In the genomic region with DNA sequence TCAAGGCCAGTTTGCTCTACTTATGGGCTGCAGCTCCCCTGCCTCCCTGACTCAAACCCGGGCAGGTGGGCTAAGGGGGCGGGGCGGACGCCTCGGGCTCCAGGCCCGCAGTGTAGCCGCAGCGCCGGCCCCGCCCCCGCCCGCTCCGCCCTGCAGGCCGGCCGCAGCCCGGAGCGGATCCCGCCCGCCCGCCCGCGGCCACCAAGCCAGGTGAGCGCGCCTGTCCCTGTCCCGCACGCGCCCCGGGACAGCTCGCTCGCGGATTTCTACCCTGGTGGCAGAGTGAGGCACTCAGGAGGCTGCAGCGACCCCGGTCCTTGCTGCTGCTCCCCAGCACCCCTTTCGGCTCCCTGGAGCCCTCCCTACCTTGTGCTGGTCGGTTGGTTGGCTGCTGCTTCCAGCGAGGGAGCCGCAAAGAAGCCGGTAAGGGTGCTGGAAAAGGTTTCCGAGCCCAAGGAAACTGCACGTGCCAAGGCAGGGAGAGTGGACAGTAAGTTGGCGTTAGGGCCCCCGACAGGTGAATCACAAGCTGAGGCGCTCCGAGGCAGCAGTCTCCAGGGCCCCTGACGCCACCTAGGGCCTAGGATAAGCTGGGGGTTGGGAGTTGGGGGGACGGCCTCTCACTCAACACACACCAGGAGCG, we compare ENCODE assay signal across 8 mouse cellular contexts. TPM values are rescaled to one million over a fixed set of nuclear protein-coding genes. Genes with fewer than 3 reads are reported as not detected.
DNase-seq lines count a peak whose midpoint lies in the region; ATAC-seq and TF ChIP-seq lines count a peak whose summit lies in the region.

A gene (plus strand): TSS at position 143 of the 643 bp plus-strand sequence.

- TF ChIP-seq EP300 in MEL (IDR thresholded peaks at IDR 0.05; ENCODE audit: low read depth in 1 of 2, low read length in 2 of 2): no peak

- TF ChIP-seq RAD21 in MEL (IDR thresholded peaks at IDR 0.05; ENCODE audit: low read depth, low read length): no peak

- no peak for TF ChIP-seq POLR2A in MEL (IDR thresholded peaks at IDR 0.05; ENCODE audit: control insufficient read depth in 1 of 2, insufficient read depth in 1 of 2, low read depth in 1 of 2, low read length in 2 of 2, poor library complexity in 1 of 2)

- no peaks in the 10 kb centered on the region for H3K27me3 ChIP-seq in MEL (ENCODE audit: control insufficient read depth in 1 of 2, insufficient read depth in 2 of 2, low read length in 2 of 2)
- peaks cover 23% of the 10 kb centered on the region for H3K27me3 ChIP-seq in hindbrain, embryonic 10.5 days (ENCODE audit: insufficient read depth, poor library complexity, severe bottlenecking)
- peaks cover 10% of the 10 kb centered on the region for H3K27me3 ChIP-seq in limb, embryonic 11.5 days (ENCODE audit: control insufficient read depth, insufficient read depth, low read length)
- H3K27me3 ChIP-seq in midbrain, embryonic 16.5 days (ENCODE audit: control insufficient read depth, insufficient read depth, low read depth, low read length): peaks cover 3% of the 10 kb centered on the region

- peak; percentile 83 for ATAC-seq in limb, embryonic 11.5 days (ENCODE audit: insufficient number of reproducible peaks, low FRiP score, low TSS enrichment, low read depth)
- peak; percentile 43 for ATAC-seq in midbrain, embryonic 16.5 days

- no peak within 1 kb of the TSS for H3K27ac ChIP-seq in MEL (ENCODE audit: control insufficient read depth, low read depth, low read length)
- H3K27ac ChIP-seq in hindbrain, embryonic 10.5 days: no peak within 1 kb of the TSS
- no peak within 1 kb of the TSS for H3K27ac ChIP-seq in limb, embryonic 11.5 days (replicated peaks; ENCODE audit: low read depth, low read length)
- no peak within 1 kb of the TSS for H3K27ac ChIP-seq in midbrain, embryonic 16.5 days (ENCODE audit: low read length)

- H3K36me3 ChIP-seq in MEL (ENCODE audit: control insufficient read depth in 1 of 2, insufficient read depth in 2 of 2, low read length in 2 of 2): peaks cover 3 to 4% of the 10 kb centered on the region in 2 experiments; a peak in 2 of 4 replicates
- peaks cover 34% of the 10 kb centered on the region for H3K36me3 ChIP-seq in hindbrain, embryonic 10.5 days
- peaks cover 8% of the 10 kb centered on the region; the same call in 1 of the 2 replicates for H3K36me3 ChIP-seq in limb, embryonic 11.5 days (ENCODE audit: control insufficient read depth, insufficient read depth, low read length)
- peaks cover 8% of the 10 kb centered on the region for H3K36me3 ChIP-seq in midbrain, embryonic 16.5 days (ENCODE audit: control insufficient read depth, insufficient read depth, low read length)

- under 1% methylated on average over 47 of the region's 47 CpGs for WGBS in hindbrain, embryonic 10.5 days
- WGBS in limb, embryonic 11.5 days: under 1% methylated on average over 40 of the region's 47 CpGs
- under 1% methylated on average over 39 of the region's 47 CpGs for WGBS in midbrain, embryonic 16.5 days

- peak within 1 kb of the TSS; percentile 50 for H3K4me3 ChIP-seq in MEL (ENCODE audit: control insufficient read depth in 1 of 2, insufficient read depth in 1 of 2, low read depth in 2 of 2, low read length in 2 of 2)
- H3K4me3 ChIP-seq in hindbrain, embryonic 10.5 days: peak within 1 kb of the TSS; percentile 58
- peak within 1 kb of the TSS; percentile 38 for H3K4me3 ChIP-seq in limb, embryonic 11.5 days (ENCODE audit: low read depth, low read length)
- H3K4me3 ChIP-seq in midbrain, embryonic 16.5 days (ENCODE audit: low read depth, low read length): peak within 1 kb of the TSS; percentile 46

- peak within 1 kb of the TSS; percentile 50 for H3K9ac ChIP-seq in MEL (ENCODE audit: control insufficient read depth, low read depth, low read length, poor library complexity, severe bottlenecking)
- peak within 1 kb of the TSS; percentile 41; the same call in 1 of the 2 replicates for H3K9ac ChIP-seq in limb, embryonic 11.5 days (ENCODE audit: low read length)
- H3K9ac ChIP-seq in midbrain, embryonic 16.5 days (ENCODE audit: low read depth, low read length): peak within 1 kb of the TSS; percentile 74

- TF ChIP-seq CTCF in MEL (IDR thresholded peaks at IDR 0.05 in 2 of 3, conservative IDR thresholded peaks at IDR 0.05 in 1 of 3; ENCODE audit: control insufficient read depth in 1 of 3, insufficient read depth in 1 of 3, low read depth in 2 of 3, low read length in 3 of 3, poor library complexity in 1 of 3, severe bottlenecking in 1 of 3): no peak

- DNase-seq in adrenal gland, adult (ENCODE audit: inconsistent age in 2 of 2, low spot score in 1 of 2): peak; percentile 50 to 72
- no peak for DNase-seq in adrenal gland, postnatal 4 days (ENCODE audit: low spot score in 2 of 2)
- DNase-seq in MEL (ENCODE audit: low read depth, low spot score): peak; percentile 27
- DNase-seq in embryo, embryonic 10 days (ENCODE audit: low spot score): peak; percentile 17
- peak; percentile 19 for DNase-seq in hindbrain, embryonic 10.5 days (ENCODE audit: low spot score)
- DNase-seq in limb, embryonic 11.5 days (ENCODE audit: low spot score): peak; percentile 44
- DNase-seq in right cerebral cortex, adult 2 months (ENCODE audit: low spot score in 2 of 2): no peak

- no peaks in the 10 kb centered on the region for H3K79me2 ChIP-seq in MEL (ENCODE audit: control insufficient read depth, insufficient read depth, low read length, poor library complexity)

- no peaks in the 10 kb centered on the region for H3K9me3 ChIP-seq in MEL (replicated peaks; ENCODE audit: insufficient read depth, low read length)
- no peaks in the 10 kb centered on the region for H3K9me3 ChIP-seq in hindbrain, embryonic 10.5 days
- H3K9me3 ChIP-seq in limb, embryonic 11.5 days (ENCODE audit: control insufficient read depth, low read length): no peaks in the 10 kb centered on the region
- H3K9me3 ChIP-seq in midbrain, embryonic 16.5 days (replicated peaks; ENCODE audit: control insufficient read depth, low read length, poor library complexity, severe bottlenecking): no peaks in the 10 kb centered on the region

- H3K4me1 ChIP-seq in MEL (ENCODE audit: control insufficient read depth in 1 of 2, insufficient read depth in 2 of 2, low read length in 2 of 2): peaks cover 5 to 12% of the 10 kb centered on the region in 2 experiments
- peaks cover 13% of the 10 kb centered on the region for H3K4me1 ChIP-seq in hindbrain, embryonic 10.5 days (replicated peaks)
- H3K4me1 ChIP-seq in limb, embryonic 11.5 days (ENCODE audit: control insufficient read depth, insufficient read depth, low read length): no peaks in the 10 kb centered on the region
- peaks cover 9% of the 10 kb centered on the region; the same call in 1 of the 2 replicates for H3K4me1 ChIP-seq in midbrain, embryonic 16.5 days (ENCODE audit: control insufficient read depth, insufficient read depth, low read length)

- H3K4me2 ChIP-seq in limb, embryonic 11.5 days (ENCODE audit: low read depth, severe bottlenecking): peak within 1 kb of the TSS; percentile 92
- H3K4me2 ChIP-seq in midbrain, embryonic 16.5 days (ENCODE audit: low read length): peak within 1 kb of the TSS; percentile 94

TF ChIP-seq in MEL, 35 proteins besides CTCF, POLR2A, EP300 and RAD21:
- no peak for TF ChIP-seq NELFE (IDR thresholded peaks at IDR 0.05; ENCODE audit: low read depth, low read length)
- no peak for TF ChIP-seq GATA1 (IDR thresholded peaks at IDR 0.05; ENCODE audit: low read depth, low read length)
- no peak for TF ChIP-seq SMC3 (IDR thresholded peaks at IDR 0.05; ENCODE audit: low read depth, low read length)
- TF ChIP-seq UBTF (IDR thresholded peaks at IDR 0.05; ENCODE audit: borderline replicate concordance, insufficient read depth, low read depth, low read length): no peak
- no peak for TF ChIP-seq GABPA (IDR thresholded peaks at IDR 0.05; ENCODE audit: low read depth, low read length)
- TF ChIP-seq MAX (IDR thresholded peaks at IDR 0.05; ENCODE audit: low read length): no peak
- TF ChIP-seq SIN3A (IDR thresholded peaks at IDR 0.05; ENCODE audit: low read length): no peak
- TF ChIP-seq BHLHE40 (IDR thresholded peaks at IDR 0.05; ENCODE audit: borderline replicate concordance, low read depth, low read length): no peak
- no peak for TF ChIP-seq NRF1 (IDR thresholded peaks at IDR 0.05; ENCODE audit: insufficient read depth, low read depth, low read length, poor library complexity, severe bottlenecking)
- no peak for TF ChIP-seq MYC (IDR thresholded peaks at IDR 0.05; ENCODE audit: low read depth, low read length)
- no peak for TF ChIP-seq ZNF384 (IDR thresholded peaks at IDR 0.05; ENCODE audit: low read depth, low read length)
- no peak for TF ChIP-seq ZKSCAN1 (IDR thresholded peaks at IDR 0.05; ENCODE audit: low read depth, low read length)
- no peak for TF ChIP-seq KAT2A (conservative IDR thresholded peaks at IDR 0.05; ENCODE audit: low read depth, low read length)
- TF ChIP-seq MXI1 (IDR thresholded peaks at IDR 0.05; ENCODE audit: low read depth, low read length): no peak
- TF ChIP-seq ETS1 (IDR thresholded peaks at IDR 0.05; ENCODE audit: low read depth, low read length): no peak

RNA-seq across cellular contexts. Expression of the gene that starts here (rescaled TPM):
- 1 to 10 TPM; 7.5 to 8.5 TPM for total RNA-seq in adrenal gland, postnatal 4 days (2021)
- 0.23 and 0.29 TPM in 2 replicates for total RNA-seq in MEL (2012; rRNA removed)
- under 1 TPM in 1 of 2 experiments, not detected in 1; 0.52 TPM for polyA plus RNA-seq in MEL (2012; ENCODE audit: insufficient read depth in 1 of 2, insufficient read length in 2 of 2, low read depth in 1 of 2, low replicate concordance in 2 of 2, missing spikeins in 1 of 2)
- polyA plus RNA-seq in hindbrain, embryonic 10.5 days (2016; fragmentation: Nextera tagmentation; extraction: Ambion mirVana): 2.2 and 3.7 TPM in 2 replicates
- 0.26 and 0.63 TPM in 2 replicates for polyA plus RNA-seq in limb, embryonic 11.5 days (2014; fragmentation: Nextera tagmentation; extraction: Ambion mirVana)
- 13.6 and 22.2 TPM in 2 replicates for polyA plus RNA-seq in midbrain, embryonic 16.5 days (2015; fragmentation: Nextera tagmentation; extraction: Ambion mirVana)

Comparison
In these comparisons a context has a peak if more than half of its experiments do, and no peak if none do; other contexts are left out.
1. DNase-seq: peak in adrenal gland, adult (2 of 2), embryo, embryonic 10 days (single experiment) and hindbrain, embryonic 10.5 days (single experiment); none in adrenal gland, postnatal 4 days (0 of 2) and right cerebral cortex, adult 2 months (0 of 2).
2. Peak in DNase-seq, H3K4me3 ChIP-seq and H3K9ac ChIP-seq in MEL; RNA of the gene not detected or under 1 TPM.
3. Peak in DNase-seq, ATAC-seq, H3K4me3 ChIP-seq, H3K9ac ChIP-seq and H3K4me2 ChIP-seq in limb, embryonic 11.5 days; RNA of the gene not detected or under 1 TPM.
4. Peak in every context shown above with its lines, with median percentiles within 50 percentile points of each other: H3K4me3 ChIP-seq and H3K9ac ChIP-seq.